Mouse (Mus musculus) brain, embryonic 14.5 days (tissue): ENCODE data around the gene Rab40b. TPM values are rescaled to one million over a fixed set of nuclear protein-coding genes. Genes with fewer than 3 reads are reported as not detected.

Source experiments
- DNase-seq: peaks from one replicate; pipeline ENCODE4 v3.0.0-alpha.2; 2011; ENCODE audit warnings: low read depth
- CTCF ChIP-seq: fragments of 200-500 bp; IDR thresholded peaks from 2 replicates; pipeline ENCODE4 v1.5.1; 2012; ENCODE audit warnings: inconsistent platforms, mild to moderate bottlenecking, moderate library complexity, borderline replicate concordance; ENCODE audit not compliant: insufficient read depth, insufficient read length; ENCODE audit errors: extremely low read depth
- POLR2A ChIP-seq: fragments of 200-500 bp; IDR thresholded peaks from 2 replicates; pipeline ENCODE4 v1.6.1; 2012; ENCODE audit warnings: mild to moderate bottlenecking, inconsistent platforms, borderline replicate concordance; ENCODE audit not compliant: poor library complexity, insufficient read depth, insufficient read length, severe bottlenecking; ENCODE audit errors: extremely low read depth
- polyA plus RNA-seq: library from polyadenylated mRNA; depleted of rRNA; stranded (reverse); fragments of >200 nt; gene quantifications from 2 replicates; pipeline ENCODE4 v1.2.3, GENCODE M21; 2012

Gene Rab40b
- polyA plus RNA-seq, 1 experiment = 5.7 TPM

GRCm38 (mm10) chr11:121414762-121415161 lies 26.7 kb upstream of the Rab40b start:
- TF ChIP-seq POLR2A (no peak), CTCF (no peak)
- DNase-seq = no peak

GRCm38 (mm10) chr11:121407366-121408155 lies 19.5 kb upstream of the Rab40b start:
- no peak for DNase-seq
- no peak for TF ChIP-seq POLR2A
- TF ChIP-seq CTCF = no peak

GRCm38 (mm10) chr11:121392405-121392804 lies 4.4 kb upstream of the Rab40b start:
- no peak for DNase-seq
- TF ChIP-seq POLR2A (no peak), CTCF (no peak)

GRCm38 (mm10) chr11:121390793-121391192 lies 2.7 kb upstream of the Rab40b start:
- TF ChIP-seq POLR2A = no peak
- no peak for TF ChIP-seq CTCF
- DNase-seq = no peak

- DNase-seq = no peak
- TF ChIP-seq CTCF (peak; percentile 4; the same call in 1 of the 2 replicates), POLR2A (no peak)
Measured at GRCm38 (mm10) chr11:121388554-121388945, 499 bp upstream of the Rab40b start.

GRCm38 (mm10) chr11:121380294-121380693 lies 7.8 kb downstream of the Rab40b start:
- no peak for TF ChIP-seq POLR2A
- TF ChIP-seq CTCF = no peak
- DNase-seq = peak; percentile 39

- TF ChIP-seq CTCF (peak; percentile 22; the same call in 1 of the 2 replicates), POLR2A (no peak)
Measured at GRCm38 (mm10) chr11:121378644-121379043, 9.4 kb downstream of the Rab40b start.

GRCm38 (mm10) chr11:121373305-121373704 lies 14.7 kb downstream of the Rab40b start:
- DNase-seq = no peak
- TF ChIP-seq POLR2A = no peak

More at GRCm38 (mm10) chr11:121378644-121379043, 9.4 kb downstream of the Rab40b start:
- no peak for DNase-seq

GRCm38 (mm10) chr11:121370337-121370994 lies 17.6 kb downstream of the Rab40b start:
- no peak for DNase-seq
- TF ChIP-seq POLR2A (no peak), CTCF (no peak)

- DNase-seq = peak; percentile 31
Measured at GRCm38 (mm10) chr11:121369622-121370021, 18.4 kb downstream of the Rab40b start.

GRCm38 (mm10) chr11:121368731-121369130 lies 19.3 kb downstream of the Rab40b start:
- no peak for DNase-seq
- TF ChIP-seq CTCF (no peak), POLR2A (no peak)

More at GRCm38 (mm10) chr11:121369622-121370021, 18.4 kb downstream of the Rab40b start:
- peak; percentile 55; the same call in 1 of the 2 replicates for TF ChIP-seq CTCF
- TF ChIP-seq POLR2A = no peak
